Mouse (Mus musculus) hindlimb bud, embryonic 11.5 days (tissue): ENCODE measurements around the gene Myo1a.

Experiments used
- DNase-seq: peaks from one replicate; pipeline ENCODE4 v3.0.0-alpha.2; 2012; ENCODE audit warnings: low read depth, low spot score; ENCODE audit errors: extremely low spot score

Myo1a gene

GRCm38 (mm10) chr10:127674794-127675522, 30.0 kb upstream of the Myo1a start:
- no peak for DNase-seq

- no peak for DNase-seq
Measured at GRCm38 (mm10) chr10:127675859-127676398, 29.0 kb upstream of the Myo1a start.

- peak; percentile 99 for DNase-seq
Measured at GRCm38 (mm10) chr10:127676691-127677548, 28.1 kb upstream of the Myo1a start.

GRCm38 (mm10) chr10:127677591-127678336, 27.2 kb upstream of the Myo1a start:
- DNase-seq, result no peak

GRCm38 (mm10) chr10:127679208-127679607, 25.8 kb upstream of the Myo1a start:
- no peak for DNase-seq

GRCm38 (mm10) chr10:127679881-127680280, 25.1 kb upstream of the Myo1a start:
- no peak for DNase-seq

GRCm38 (mm10) chr10:127682886-127683285, 22.1 kb upstream of the Myo1a start:
- no peak for DNase-seq

- no peak for DNase-seq
Measured at GRCm38 (mm10) chr10:127691053-127691452, 13.9 kb upstream of the Myo1a start.

- DNase-seq, result no peak
Measured at GRCm38 (mm10) chr10:127694636-127695035, 10.3 kb upstream of the Myo1a start.

GRCm38 (mm10) chr10:127695775-127696174, 9.2 kb upstream of the Myo1a start:
- no peak for DNase-seq

- no peak for DNase-seq
Measured at GRCm38 (mm10) chr10:127698966-127699365, 6.0 kb upstream of the Myo1a start.

GRCm38 (mm10) chr10:127703299-127703698, 1.7 kb upstream of the Myo1a start:
- no peak for DNase-seq

GRCm38 (mm10) chr10:127704293-127704692, 677 bp upstream of the Myo1a start:
- DNase-seq, result no peak

- DNase-seq, result no peak
Measured at GRCm38 (mm10) chr10:127705783-127706182, 813 bp downstream of the Myo1a start.

GRCm38 (mm10) chr10:127707721-127708120, 2.8 kb downstream of the Myo1a start:
- DNase-seq, result no peak

GRCm38 (mm10) chr10:127708850-127709370, 3.9 kb downstream of the Myo1a start:
- DNase-seq, result no peak

- no peak for DNase-seq
Measured at GRCm38 (mm10) chr10:127710331-127710730, 5.4 kb downstream of the Myo1a start.

- peak; percentile 18 for DNase-seq
Measured at GRCm38 (mm10) chr10:127712736-127713135, 7.8 kb downstream of the Myo1a start.

GRCm38 (mm10) chr10:127721671-127722418, 16.9 kb downstream of the Myo1a start:
- no peak for DNase-seq

- no peak for DNase-seq
Measured at GRCm38 (mm10) chr10:127724178-127724577, 19.2 kb downstream of the Myo1a start, which contains the start of gene Tac2. Tac2 (plus strand) TSS chr10:127724478.
